ENCODE assay signal across 10 mouse cellular contexts in genomic region chr1:91022157-91022895, GRCm38 (mm10). TPM values are rescaled to one million over a fixed set of nuclear protein-coding genes. Genes with fewer than 3 reads are reported as not detected.
DNase-seq lines count a peak whose midpoint lies in the region; ATAC-seq lines count a peak whose summit lies in the region.
"Had no signal": no experiment of that assay in that cellular context is flagged by ENCODE, and none has a peak within 500 bp of the region (broad histone marks: within the 10 kb centered on the region; RNA-seq: fewer than 3 reads in every experiment).

No protein-coding gene starts in this region.

- ATAC-seq in intestine, embryonic 15.5 days: 0 out of 2 replicates have a peak, but pooled peaks have one; percentile 4
- no peak for ATAC-seq in intestine, embryonic 16.5 days
- ATAC-seq in heart, embryonic 16.5 days (replicated peaks; ENCODE audit: extremely low read depth, insufficient read depth, low FRiP score): peak; percentile 84
- ATAC-seq in kidney, embryonic 16.5 days (ENCODE audit: low FRiP score, low TSS enrichment): no peak
- ATAC-seq in kidney, embryonic 15.5 days (replicated peaks; ENCODE audit: low FRiP score): no peak

- H3K4me1 ChIP-seq in intestine, embryonic 15.5 days (replicated peaks): peaks cover 18% of the 10 kb centered on the region
- peaks cover 24% of the 10 kb centered on the region; the same call in 1 of the 2 replicates for H3K4me1 ChIP-seq in intestine, embryonic 16.5 days (ENCODE audit: control insufficient read depth, insufficient read depth, low read length)
- H3K4me1 ChIP-seq in heart, embryonic 16.5 days (ENCODE audit: control insufficient read depth, insufficient read depth, low read length): peaks cover 47% of the 10 kb centered on the region
- H3K4me1 ChIP-seq in kidney, embryonic 16.5 days (ENCODE audit: insufficient read depth, low read length): peaks cover 4% of the 10 kb centered on the region
- peaks cover 18% of the 10 kb centered on the region for H3K4me1 ChIP-seq in kidney, embryonic 15.5 days

- H3K27ac ChIP-seq in intestine, embryonic 15.5 days: no peak overlapping the region
- no peak overlapping the region for H3K27ac ChIP-seq in intestine, embryonic 16.5 days (ENCODE audit: low read length)
- peak overlapping the region; percentile 98 for H3K27ac ChIP-seq in heart, embryonic 16.5 days (ENCODE audit: low read length)
- H3K27ac ChIP-seq in kidney, embryonic 16.5 days (ENCODE audit: low read length): no peak overlapping the region
- H3K27ac ChIP-seq in kidney, embryonic 15.5 days: no peak overlapping the region
- H3K27ac ChIP-seq: forebrain, embryonic 10.5 days had no signal

- no peaks in the 10 kb centered on the region; the same call in 1 of the 2 replicates for H3K36me3 ChIP-seq in intestine, embryonic 15.5 days
- no peaks in the 10 kb centered on the region for H3K36me3 ChIP-seq in intestine, embryonic 16.5 days (ENCODE audit: control insufficient read depth, insufficient read depth, low read length)
- H3K36me3 ChIP-seq in heart, embryonic 16.5 days (ENCODE audit: control insufficient read depth, insufficient read depth): peaks cover 27% of the 10 kb centered on the region
- no peaks in the 10 kb centered on the region for H3K36me3 ChIP-seq in kidney, embryonic 16.5 days (ENCODE audit: insufficient read depth, low read length)
- H3K36me3 ChIP-seq in kidney, embryonic 15.5 days: no peaks in the 10 kb centered on the region
- H3K36me3 ChIP-seq: G1E had no signal

- no peaks in the 10 kb centered on the region for H3K27me3 ChIP-seq in intestine, embryonic 15.5 days (replicated peaks)
- H3K27me3 ChIP-seq in intestine, embryonic 16.5 days (replicated peaks; ENCODE audit: control insufficient read depth, insufficient read depth, low read length): no peaks in the 10 kb centered on the region
- no peaks in the 10 kb centered on the region for H3K27me3 ChIP-seq in heart, embryonic 16.5 days (ENCODE audit: control insufficient read depth, insufficient read depth, low read length)
- no peaks in the 10 kb centered on the region for H3K27me3 ChIP-seq in kidney, embryonic 16.5 days (ENCODE audit: insufficient read depth, low read length)
- H3K27me3 ChIP-seq in kidney, embryonic 15.5 days: no peaks in the 10 kb centered on the region

- H3K4me2 ChIP-seq in intestine, embryonic 15.5 days (replicated peaks): no peak overlapping the region
- H3K4me2 ChIP-seq in intestine, embryonic 16.5 days (ENCODE audit: low read depth, low read length): no peak overlapping the region
- H3K4me2 ChIP-seq in heart, embryonic 16.5 days (ENCODE audit: low read depth, low read length): peak overlapping the region; percentile 48
- H3K4me2 ChIP-seq in kidney, embryonic 16.5 days (replicated peaks; ENCODE audit: low read depth, low read length): no peak overlapping the region
- no peak overlapping the region for H3K4me2 ChIP-seq in kidney, embryonic 15.5 days

- DNase-seq in 3134 (ENCODE audit: extremely low read depth, insufficient read length, low spot score) (peak; percentile 71), 3T3-L1 (ENCODE audit: low read depth, low spot score) (peak; percentile 44)
- DNase-seq: kidney, adult 11 months had no signal

- no peak overlapping the region for H3K4me3 ChIP-seq in intestine, embryonic 15.5 days (replicated peaks)
- no peak overlapping the region for H3K4me3 ChIP-seq in intestine, embryonic 16.5 days (ENCODE audit: low read length)
- no peak overlapping the region for H3K4me3 ChIP-seq in heart, embryonic 16.5 days (ENCODE audit: low read length)
- no peak overlapping the region for H3K4me3 ChIP-seq in kidney, embryonic 16.5 days (ENCODE audit: low read length)
- no peak overlapping the region for H3K4me3 ChIP-seq in kidney, embryonic 15.5 days (replicated peaks)
- H3K4me3 ChIP-seq: forebrain, embryonic 10.5 days had no signal

- 65% methylated on average over 11 of the region's 11 CpGs for WGBS in intestine, embryonic 15.5 days
- WGBS in intestine, embryonic 16.5 days: 66% methylated on average over 11 of the region's 11 CpGs
- 31% methylated on average over 11 of the region's 11 CpGs for WGBS in heart, embryonic 16.5 days
- 57% methylated on average over 11 of the region's 11 CpGs for WGBS in kidney, embryonic 16.5 days
- WGBS in kidney, embryonic 15.5 days: 58% methylated on average over 11 of the region's 11 CpGs

- no peak overlapping the region for H3K9ac ChIP-seq in intestine, embryonic 15.5 days
- no peak overlapping the region for H3K9ac ChIP-seq in intestine, embryonic 16.5 days (ENCODE audit: low read depth, low read length)
- H3K9ac ChIP-seq in heart, embryonic 16.5 days (ENCODE audit: low read length): peak overlapping the region; percentile 65
- no peak overlapping the region for H3K9ac ChIP-seq in kidney, embryonic 16.5 days (replicated peaks; ENCODE audit: low read length)
- no peak overlapping the region for H3K9ac ChIP-seq in kidney, embryonic 15.5 days

- H3K9me3 ChIP-seq in intestine, embryonic 15.5 days: no peaks in the 10 kb centered on the region
- no peaks in the 10 kb centered on the region for H3K9me3 ChIP-seq in intestine, embryonic 16.5 days (ENCODE audit: control insufficient read depth, low read length)
- H3K9me3 ChIP-seq in heart, embryonic 16.5 days (replicated peaks; ENCODE audit: control insufficient read depth, low read length): peaks cover 8% of the 10 kb centered on the region; the same call in 1 of the 2 replicates
- H3K9me3 ChIP-seq in kidney, embryonic 16.5 days (ENCODE audit: low read length): peaks cover 8% of the 10 kb centered on the region; the same call in 1 of the 2 replicates
- H3K9me3 ChIP-seq in kidney, embryonic 15.5 days (replicated peaks): peaks cover 3% of the 10 kb centered on the region; the same call in 1 of the 2 replicates

RNA-seq across cellular contexts. Expression of gene Lrrfip1, which starts 23.8 kb away (rescaled TPM):
- 58.7 and 63.5 TPM in 2 replicates for polyA plus RNA-seq in intestine, embryonic 15.5 days (2015; fragmentation: Nextera tagmentation; extraction: Ambion mirVana)
- 69.2 and 73.7 TPM in 2 replicates for polyA plus RNA-seq in intestine, embryonic 16.5 days (2015; fragmentation: Nextera tagmentation; extraction: Ambion mirVana)
- polyA plus RNA-seq in heart, embryonic 16.5 days (2015; fragmentation: Nextera tagmentation; extraction: Ambion mirVana): 156 TPM in 2 replicates
- 45.9 and 50.8 TPM in 2 replicates for polyA plus RNA-seq in kidney, embryonic 16.5 days (2015; fragmentation: Nextera tagmentation; extraction: Ambion mirVana)
- polyA plus RNA-seq in kidney, embryonic 15.5 days (2015; fragmentation: Nextera tagmentation; extraction: Ambion mirVana): 42.6 and 43.9 TPM in 2 replicates
- polyA plus RNA-seq: G1E had no signal

RNA-seq across cellular contexts. Expression of gene Rab17, which starts 52.9 kb away (rescaled TPM):
- polyA plus RNA-seq in intestine, embryonic 15.5 days (2015; fragmentation: Nextera tagmentation; extraction: Ambion mirVana): 35.2 and 41.0 TPM in 2 replicates
- 62.2 and 69.3 TPM in 2 replicates for polyA plus RNA-seq in intestine, embryonic 16.5 days (2015; fragmentation: Nextera tagmentation; extraction: Ambion mirVana)
- polyA plus RNA-seq in heart, embryonic 16.5 days (2015; fragmentation: Nextera tagmentation; extraction: Ambion mirVana): 3.8 and 4.6 TPM in 2 replicates
- polyA plus RNA-seq in kidney, embryonic 16.5 days (2015; fragmentation: Nextera tagmentation; extraction: Ambion mirVana): 10.8 and 12.0 TPM in 2 replicates
- polyA plus RNA-seq in kidney, embryonic 15.5 days (2015; fragmentation: Nextera tagmentation; extraction: Ambion mirVana): 8.3 and 9.6 TPM in 2 replicates
- polyA plus RNA-seq: G1E had no signal

Comparison
In these comparisons a context has a peak if more than half of its experiments do, and no peak if none do; other contexts are left out.
1. ATAC-seq: peak in intestine, embryonic 15.5 days (single experiment) and heart, embryonic 16.5 days (single experiment); none in intestine, embryonic 16.5 days (single experiment), kidney, embryonic 16.5 days (single experiment) and kidney, embryonic 15.5 days (single experiment).